Mouse (Mus musculus) frontal cortex, postnatal 10 days (tissue): ENCODE measurements around the gene S1pr3.

Source experiments
- DNase-seq, 2 experiments: peaks; one replicate each; pipeline ENCODE4 v3.0.0; 2022; ENCODE audit warnings: low spot score in 2 of 2, mixed read lengths in 1 of 2

S1pr3 gene

GRCm38 (mm10) chr13:51408519-51409001 is at the start of gene S1pr3:
S1pr3 (plus strand) TSS chr13:51408639.
- no peak for DNase-seq

DNA sequence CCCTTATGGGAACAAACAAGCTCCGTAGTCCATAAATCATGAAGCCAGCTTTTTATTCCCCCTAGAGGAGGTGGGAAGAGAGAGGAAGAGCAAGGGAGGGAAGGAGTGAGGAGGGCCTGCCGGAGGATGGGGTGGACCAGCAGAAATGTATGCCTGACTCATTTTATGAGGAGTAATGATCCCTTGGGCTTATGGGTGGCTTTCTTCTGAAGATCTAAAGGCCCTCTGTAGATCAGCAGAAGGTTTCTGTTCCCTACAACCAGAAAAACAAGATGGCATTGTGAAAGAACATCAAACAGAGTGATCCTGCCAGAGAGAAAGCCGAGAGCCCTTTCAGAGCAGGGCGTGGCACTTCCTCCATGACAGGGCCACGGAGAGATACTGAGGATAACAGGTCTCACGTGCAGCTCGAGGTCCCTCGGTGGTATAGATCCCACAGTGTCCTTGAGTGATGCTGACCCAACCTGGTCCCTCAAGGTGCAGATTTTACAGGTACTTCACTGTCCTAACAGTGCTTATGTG is 47.9 kb upstream of the S1pr3 start:
- no peak for DNase-seq

DNA sequence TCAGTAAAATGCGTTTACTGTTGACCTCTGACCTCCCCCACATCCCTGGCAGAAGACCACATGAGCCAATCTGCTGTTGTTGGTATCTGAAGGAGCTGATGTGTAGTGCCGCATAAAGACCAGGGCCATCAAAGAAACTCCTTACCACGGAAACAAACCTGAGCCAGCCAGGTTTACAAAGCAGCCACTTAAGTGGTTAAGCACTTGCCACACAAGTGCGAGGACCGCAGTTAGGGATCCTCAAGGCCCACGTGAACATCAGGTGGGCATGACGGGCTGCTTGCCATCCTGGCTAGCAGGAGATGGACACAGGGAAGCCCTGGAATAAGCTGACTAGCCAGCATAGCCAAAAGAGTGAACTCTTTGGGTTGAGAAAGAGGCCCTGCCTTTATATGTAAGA is 45.0 kb upstream of the S1pr3 start:
- DNase-seq, result no peak

DNA sequence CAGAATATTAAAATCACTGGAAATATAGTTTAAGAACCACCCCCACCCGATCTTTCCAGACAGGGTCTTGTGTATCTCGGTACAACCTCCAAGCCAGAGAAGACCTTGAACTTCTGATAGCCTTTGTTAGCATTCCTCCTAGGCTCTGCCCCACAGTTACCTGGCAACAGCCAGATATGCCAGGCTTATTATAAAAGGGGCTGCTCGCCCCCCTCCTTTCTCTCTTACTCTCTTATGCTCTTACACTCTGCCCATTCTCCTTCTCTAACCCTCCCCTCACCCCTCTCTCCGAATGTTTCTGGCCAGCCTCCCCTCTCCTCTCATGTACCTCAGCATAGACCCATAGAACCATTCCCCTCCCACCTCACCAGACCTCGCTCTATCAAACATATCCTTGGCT is 44.5 kb upstream of the S1pr3 start:
- DNase-seq, result no peak

DNA sequence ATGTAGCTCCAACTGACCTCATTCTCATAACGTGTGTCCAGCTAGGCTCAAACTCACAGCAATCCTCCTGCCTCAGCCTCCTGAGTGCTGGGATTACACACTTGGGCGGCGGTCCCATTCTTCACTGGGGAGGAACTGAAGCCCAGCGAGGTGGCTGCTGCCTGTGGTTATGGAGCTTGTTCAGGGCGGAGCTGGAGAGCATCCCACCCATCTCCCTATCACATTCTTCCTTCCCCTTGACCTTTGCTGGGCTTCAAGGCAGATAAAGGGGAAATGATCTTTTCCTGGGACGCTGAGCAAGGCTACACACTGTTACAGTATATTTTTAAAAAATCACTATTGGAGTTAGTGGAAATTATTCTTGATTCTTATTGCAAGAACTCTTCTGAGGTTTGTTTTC is 43.2 kb upstream of the S1pr3 start:
- DNase-seq, result no peak

GRCm38 (mm10) chr13:51368346-51368745 is 40.1 kb upstream of the S1pr3 start:
- DNase-seq, result no peak

DNA sequence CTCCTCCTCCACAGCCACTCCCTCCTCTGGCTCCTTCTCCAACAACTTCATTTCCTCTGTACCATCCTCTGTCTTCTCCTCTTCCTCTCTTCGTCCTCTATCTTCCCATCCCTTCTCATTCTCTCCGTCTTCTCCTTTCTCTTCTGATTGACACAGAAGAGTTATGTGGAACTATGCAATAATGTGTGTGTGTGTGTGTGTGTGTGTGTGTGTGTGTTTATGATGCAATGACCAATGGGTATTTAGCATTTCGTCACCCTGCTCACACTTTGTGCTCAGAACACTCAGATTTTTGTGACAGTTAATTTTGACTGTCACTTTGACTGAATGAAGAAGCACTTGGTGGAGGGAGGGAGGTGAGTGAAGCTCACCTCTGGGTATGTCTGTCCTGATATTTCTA is 39.1 kb upstream of the S1pr3 start:
- DNase-seq, result no peak

- DNase-seq, result no peak
These were observed 35.4 kb upstream of the S1pr3 start for GRCm38 (mm10) chr13:51373086-51373485.

GRCm38 (mm10) chr13:51374026-51374807 is 34.2 kb upstream of the S1pr3 start:
- no peak for DNase-seq

DNA sequence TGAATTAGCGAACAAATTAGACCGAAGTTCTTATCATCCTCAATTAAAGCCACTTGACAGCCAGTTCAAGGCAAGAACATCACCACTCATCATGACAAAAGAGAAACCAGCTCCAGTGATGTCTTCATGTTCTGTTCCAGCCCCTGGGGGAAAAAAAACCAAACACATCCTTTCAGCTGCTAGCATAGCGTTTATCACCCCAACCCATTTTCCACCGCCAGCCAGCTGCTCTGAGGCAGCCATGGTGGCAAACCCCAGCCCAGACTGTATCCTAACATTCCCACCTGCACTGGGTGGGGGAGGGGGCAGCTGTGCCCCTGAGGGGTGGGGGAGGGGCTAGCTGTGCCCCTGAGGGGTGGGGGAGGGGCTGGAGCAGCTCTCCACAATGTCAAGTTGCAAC is 30.3 kb upstream of the S1pr3 start:
- no peak for DNase-seq

- DNase-seq, result no peak
These were observed 28.8 kb upstream of the S1pr3 start for GRCm38 (mm10) chr13:51379596-51379995.

- no peak for DNase-seq
These were observed 26.9 kb upstream of the S1pr3 start for GRCm38 (mm10) chr13:51381498-51381897.

DNA sequence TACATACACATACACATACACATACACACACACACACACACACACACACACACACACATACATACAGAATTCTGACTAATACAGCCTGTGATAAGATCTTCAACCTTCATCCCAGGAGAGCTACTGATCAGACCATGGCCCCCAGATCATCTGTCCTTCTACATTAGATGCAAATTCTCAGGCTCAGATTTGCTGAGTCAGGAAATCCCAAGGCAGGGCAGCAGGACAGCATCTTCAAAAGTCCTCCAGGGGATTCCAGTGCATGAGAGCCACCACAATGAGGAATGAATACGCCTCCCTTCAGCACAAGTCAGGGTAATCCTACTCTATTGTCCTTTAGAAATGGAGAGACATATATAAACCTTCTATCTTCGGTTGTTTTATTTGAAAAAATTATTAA is 23.5 kb upstream of the S1pr3 start:
- DNase-seq, result no peak

GRCm38 (mm10) chr13:51387908-51388307 is 20.5 kb upstream of the S1pr3 start:
- DNase-seq, result no peak

GRCm38 (mm10) chr13:51390398-51390797 is 18.0 kb upstream of the S1pr3 start:
- DNase-seq, result no peak

DNA sequence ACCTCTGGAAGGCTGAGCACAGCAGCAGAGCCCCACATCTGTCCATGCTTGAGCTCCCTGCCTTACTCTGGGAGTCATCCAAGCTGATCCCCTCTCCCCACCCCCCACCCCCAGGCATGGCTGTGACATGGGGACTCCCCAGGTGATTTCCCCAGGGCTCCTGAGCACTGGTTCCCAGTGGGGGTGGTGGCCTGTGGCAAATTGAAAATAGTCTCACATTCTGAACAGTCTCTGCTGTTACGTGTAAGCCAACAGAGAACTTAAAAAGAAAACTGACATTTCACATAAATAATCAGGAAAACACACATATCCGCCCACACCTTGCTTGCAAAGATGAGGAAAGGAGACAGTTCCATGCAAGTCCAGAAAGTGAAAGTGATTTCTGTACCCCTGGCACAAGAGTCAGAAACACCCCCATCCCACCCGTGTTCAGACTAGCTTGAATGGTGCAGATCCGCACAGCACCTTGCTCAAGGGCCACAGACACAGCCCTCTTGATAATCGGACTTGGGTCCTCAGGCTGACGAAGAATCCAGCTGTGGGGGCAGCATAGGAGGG is 17.0 kb upstream of the S1pr3 start:
- DNase-seq, result no peak

- no peak for DNase-seq
These were observed 16.2 kb upstream of the S1pr3 start for GRCm38 (mm10) chr13:51392256-51392655.

- DNase-seq, result no peak
These were observed 10.6 kb upstream of the S1pr3 start for GRCm38 (mm10) chr13:51397861-51398260.

DNA sequence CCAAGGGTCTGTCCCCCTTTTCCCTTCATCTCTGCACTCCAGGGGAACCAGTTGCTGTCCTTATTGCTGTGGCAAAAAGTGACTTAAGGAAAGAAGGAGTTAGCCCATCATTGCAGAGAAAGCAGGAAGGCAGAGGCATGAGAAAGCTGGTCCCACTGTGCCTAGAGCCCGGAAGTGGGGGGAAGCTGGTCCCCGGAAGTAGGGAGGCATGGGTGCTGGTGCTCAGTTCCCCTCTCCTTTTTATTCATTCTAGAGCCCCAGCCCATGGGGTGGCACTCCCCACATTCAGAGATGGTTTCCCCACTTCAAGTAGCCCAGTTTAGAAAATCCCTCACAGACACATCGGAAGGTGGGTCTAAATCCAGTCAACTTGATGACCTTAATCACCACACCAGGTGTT is 8.9 kb upstream of the S1pr3 start:
- DNase-seq, result no peak

- no peak for DNase-seq
These were observed 8.2 kb upstream of the S1pr3 start for GRCm38 (mm10) chr13:51400186-51400719.

- no peak for DNase-seq
These were observed 7.5 kb upstream of the S1pr3 start for GRCm38 (mm10) chr13:51400736-51401501.

- no peak for DNase-seq
These were observed 3.9 kb upstream of the S1pr3 start for GRCm38 (mm10) chr13:51404566-51404965.
